Mouse (Mus musculus): ENCODE data around the gene Ehf. TPM values are rescaled to one million over a fixed set of nuclear protein-coding genes. Genes with fewer than 3 reads are reported as not detected.

The Ehf gene
- polyA plus RNA-seq, 1 experiment from 2014 or later = 0.11 TPM

DNA sequence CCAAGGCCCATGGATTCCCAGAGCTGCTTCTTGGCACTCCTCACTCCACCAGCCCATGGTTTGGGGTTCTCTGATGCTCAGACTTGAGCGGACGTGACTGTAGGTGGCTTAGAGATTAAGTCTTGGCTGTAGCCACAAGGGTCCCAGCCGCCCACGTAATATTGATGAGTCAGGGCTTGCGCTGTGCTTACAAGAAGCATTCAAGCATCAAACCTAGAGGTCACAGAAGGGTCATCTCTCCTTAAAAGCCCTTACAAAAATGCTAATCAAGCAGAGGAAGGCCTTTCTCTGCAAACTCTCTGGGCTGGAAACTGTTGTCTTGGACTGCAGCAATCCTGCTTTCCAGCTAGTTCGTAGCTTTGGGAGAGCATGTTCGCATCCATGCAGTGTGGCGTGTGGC lies 88.2 kb downstream of the Ehf start:
- Histone ChIP-seq H3K36me3 (ENCODE audit: control insufficient read depth, insufficient read depth, low read length) (no peaks in the 10 kb centered on the region), H3K4me1 (replicated peaks; ENCODE audit: control insufficient read depth, insufficient read depth, low read length) (no peaks in the 10 kb centered on the region), H3K27me3 (replicated peaks; ENCODE audit: control insufficient read depth, insufficient read depth, low read length) (no peaks in the 10 kb centered on the region), H3K4me3 (ENCODE audit: low read depth, low read length) (no peak overlapping the region), H3K9ac (ENCODE audit: low read depth, low read length) (no peak overlapping the region), H3K27ac (ENCODE audit: low read depth, low read length) (no peak overlapping the region), H3K9me3 (ENCODE audit: control insufficient read depth, low read length) (no peaks in the 10 kb centered on the region), H3K4me2 (no peak overlapping the region)
- DNase-seq (ENCODE audit: low spot score) (no peak), ATAC-seq (replicated peaks; ENCODE audit: low FRiP score) (no peak)
- 79% methylated on average over 8 of the region's 8 CpGs for WGBS

DNA sequence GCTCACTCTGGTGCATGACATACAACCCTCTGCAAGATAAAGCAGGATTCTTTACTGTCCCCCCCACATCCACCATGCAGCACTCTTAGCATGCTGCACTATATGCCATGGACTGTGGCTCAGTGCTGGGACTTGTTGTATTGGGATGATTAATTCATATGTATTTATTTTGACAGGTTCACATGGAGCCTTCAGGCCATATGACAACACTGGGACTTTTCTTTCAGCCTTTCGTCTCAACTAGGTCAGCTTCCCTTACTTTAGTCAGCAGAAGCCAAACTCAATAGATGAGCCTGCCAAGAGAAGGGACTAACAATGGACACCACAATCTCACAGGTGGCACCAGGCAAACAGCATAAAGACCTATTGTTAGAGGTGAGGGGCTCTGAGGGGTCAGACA lies 89.5 kb downstream of the Ehf start:
- 72% methylated on average over 1 of the region's 1 CpGs for WGBS
- no peaks in the 10 kb centered on the region for H3K36me3 ChIP-seq (ENCODE audit: control insufficient read depth, insufficient read depth, low read length)
- no peak overlapping the region for H3K27ac ChIP-seq (ENCODE audit: low read depth, low read length)

More for the DNA sequence above, 89.5 kb downstream of the Ehf start:
- no peaks in the 10 kb centered on the region for H3K9me3 ChIP-seq (ENCODE audit: control insufficient read depth, low read length)
- DNase-seq (ENCODE audit: low spot score) (no peak), ATAC-seq (replicated peaks; ENCODE audit: low FRiP score) (no peak)
- H3K9ac ChIP-seq (ENCODE audit: low read depth, low read length) = no peak overlapping the region
- H3K4me2 ChIP-seq = no peak overlapping the region
- H3K27me3 ChIP-seq (replicated peaks; ENCODE audit: control insufficient read depth, insufficient read depth, low read length) = no peaks in the 10 kb centered on the region
- H3K4me1 ChIP-seq (replicated peaks; ENCODE audit: control insufficient read depth, insufficient read depth, low read length) = no peaks in the 10 kb centered on the region
- H3K4me3 ChIP-seq (ENCODE audit: low read depth, low read length) = no peak overlapping the region

Other genes with a start within 250 kb of the Ehf start
- 36.8 and 41.9 TPM in 2 replicates for gene Pdhx, start 229.8 kb downstream of the Ehf start, polyA plus RNA-seq (2014; fragmentation: Nextera tagmentation; extraction: Ambion mirVana)
- 63.4 and 67.2 TPM in 2 replicates for gene Apip, start 229.6 kb downstream of the Ehf start, polyA plus RNA-seq (2014; fragmentation: Nextera tagmentation; extraction: Ambion mirVana)
- not detected in 2 replicates for gene Elf5, start 108.4 kb upstream of the Ehf start, polyA plus RNA-seq (2014; fragmentation: Nextera tagmentation; extraction: Ambion mirVana)
- gene Cat, start 181.9 kb upstream of the Ehf start, polyA plus RNA-seq (2014; fragmentation: Nextera tagmentation; extraction: Ambion mirVana) = 145 and 166 TPM in 2 replicates